Mouse (Mus musculus) bone marrow, adult 2 months (tissue): ENCODE measurements around the gene Igfbp6.

Experiments
- CTCF ChIP-seq: fragments of 200-500 bp; IDR thresholded peaks from 2 replicates; pipeline ENCODE4 v1.5.1; 2011; ENCODE audit warnings: low read length, control low read depth; ENCODE audit not compliant: control insufficient read depth, insufficient read depth
- POLR2A ChIP-seq: fragments of 200-500 bp; IDR thresholded peaks from 2 replicates; pipeline ENCODE4 v1.6.1; 2011; ENCODE audit warnings: low read depth, mild to moderate bottlenecking, control low read depth, low read length, borderline replicate concordance; ENCODE audit not compliant: control insufficient read depth

DNA sequence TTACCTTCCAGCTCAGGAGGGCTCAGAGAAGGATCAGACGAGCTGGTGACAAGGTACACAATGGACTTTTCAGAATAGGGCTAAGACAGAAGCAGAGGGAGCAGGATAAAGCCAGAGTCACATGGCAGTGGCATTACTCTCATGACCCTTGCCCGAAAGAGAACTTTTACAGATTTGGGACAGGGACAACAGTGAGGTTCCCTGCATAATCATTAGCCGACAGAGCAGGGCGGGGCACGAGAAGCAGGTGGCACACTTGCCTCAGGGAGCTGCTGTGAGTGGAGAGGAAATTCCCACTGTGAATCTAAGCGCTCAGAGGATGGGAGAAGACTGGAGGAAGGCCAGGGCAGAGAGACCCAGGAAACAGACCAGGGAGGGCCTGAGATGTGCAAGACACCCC is 44.7 kb downstream of the Igfbp6 start:
- TF ChIP-seq POLR2A (no peak), CTCF (no peak)
